Mouse (Mus musculus) thymus, adult 2 months (tissue): ENCODE data around the gene Lmtk2.

Experiments
- CTCF ChIP-seq: fragments of 200-500 bp; IDR thresholded peaks from 2 replicates; pipeline ENCODE4 v1.5.1; 2012; ENCODE audit warnings: mild to moderate bottlenecking, control low read depth, low read length, moderate library complexity, borderline replicate concordance; ENCODE audit not compliant: control insufficient read depth, poor library complexity, insufficient read depth; ENCODE audit errors: extremely low read depth
- POLR2A ChIP-seq: fragments of 200-500 bp; IDR thresholded peaks from 2 replicates; pipeline ENCODE4 v1.6.1; 2012; ENCODE audit warnings: mild to moderate bottlenecking, low read length, control low read depth, moderate library complexity; ENCODE audit not compliant: control insufficient read depth, poor library complexity, insufficient read depth; ENCODE audit errors: extremely low read depth

DNA sequence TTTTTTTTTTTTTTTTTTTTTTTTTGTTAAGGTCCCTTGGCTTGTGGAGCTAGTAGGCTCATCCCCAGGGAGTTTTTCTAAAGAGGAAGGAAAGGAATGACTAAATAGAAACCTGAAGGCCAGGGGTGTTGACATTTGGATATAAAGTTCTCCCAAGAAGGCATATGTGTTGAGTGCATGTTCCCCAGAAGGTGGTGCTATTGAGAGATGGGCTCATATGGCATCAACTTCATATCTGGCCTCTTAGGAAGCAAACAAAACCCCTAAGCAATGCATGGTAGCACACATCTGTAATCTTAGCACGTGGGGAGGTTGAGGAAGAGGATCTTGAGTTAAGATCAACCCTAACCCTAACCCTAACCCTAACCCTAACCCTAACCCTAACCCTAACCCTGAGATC is 131.2 kb downstream of the Lmtk2 start:
- TF ChIP-seq CTCF (no peak), POLR2A (no peak)
